Mouse (Mus musculus) small intestine, adult 2 months (tissue): ENCODE results near the gene Capn9. TPM values are rescaled to one million over a fixed set of nuclear protein-coding genes. Genes with fewer than 3 reads are reported as not detected.
A peak's percentile ranks its signal among the peaks of the same experiment; 100 is the strongest.

Source experiments
- H3K27ac ChIP-seq: fragments of 200-500 bp; 2 replicates; pipeline ENCODE4 v1.5.1; 2012; ENCODE audit warnings: low read depth, low read length, control low read depth, inconsistent platforms; ENCODE audit not compliant: insufficient read depth
- H3K27me3 ChIP-seq: fragments of 200-500 bp; 2 replicates; pipeline ENCODE4 v1.6.1; 2012; ENCODE audit warnings: mild to moderate bottlenecking, moderate library complexity, low read length, inconsistent platforms; ENCODE audit not compliant: control insufficient read depth, insufficient read depth
- H3K36me3 ChIP-seq: fragments of 200-500 bp; 2 replicates; pipeline ENCODE4 v1.6.1; 2012; ENCODE audit warnings: mild to moderate bottlenecking, low read length, control low read depth, inconsistent platforms; ENCODE audit not compliant: control insufficient read depth, insufficient read depth
- H3K4me1 ChIP-seq: fragments of 200-500 bp; 2 replicates; pipeline ENCODE4 v1.6.1; 2012; ENCODE audit warnings: low read length, inconsistent platforms, mixed read lengths; ENCODE audit not compliant: control insufficient read depth, insufficient read depth, insufficient read length
- H3K4me3 ChIP-seq: fragments of 200-500 bp; 2 replicates; pipeline ENCODE4 v1.5.1; 2012; ENCODE audit warnings: low read depth, mild to moderate bottlenecking, control low read depth, inconsistent platforms, low read length, moderate library complexity
- CTCF ChIP-seq: fragments of 200-500 bp; IDR thresholded peaks from 2 replicates; pipeline ENCODE4 v1.5.1; 2012; ENCODE audit warnings: low read depth, mild to moderate bottlenecking, control low read depth, inconsistent platforms, low read length, moderate library complexity, mixed read lengths; ENCODE audit not compliant: insufficient replicate concordance, insufficient read length; ENCODE audit errors: extremely low read depth
- POLR2A ChIP-seq: fragments of 200-500 bp; IDR thresholded peaks from 2 replicates; pipeline ENCODE4 v1.6.1; 2012; ENCODE audit warnings: low read depth, mild to moderate bottlenecking, control low read depth, inconsistent platforms, low read length, moderate library complexity
- WGBS: fragments of 180-500 bp; shearing (Covaris S2); methylation state at CpG from one replicate; pipeline ENCODE4 v1.1.7; 2018; 5-methylcytosine and 5-hydroxymethylcytosine counted together
- polyA plus RNA-seq: library from polyadenylated mRNA; depleted of rRNA; stranded (reverse); fragments of >200 nt; gene quantifications from 2 replicates; pipeline ENCODE4 v1.2.3, GENCODE M21; 2012

The Capn9 gene
- polyA plus RNA-seq, 1 experiment: 11.4 TPM

DNA sequence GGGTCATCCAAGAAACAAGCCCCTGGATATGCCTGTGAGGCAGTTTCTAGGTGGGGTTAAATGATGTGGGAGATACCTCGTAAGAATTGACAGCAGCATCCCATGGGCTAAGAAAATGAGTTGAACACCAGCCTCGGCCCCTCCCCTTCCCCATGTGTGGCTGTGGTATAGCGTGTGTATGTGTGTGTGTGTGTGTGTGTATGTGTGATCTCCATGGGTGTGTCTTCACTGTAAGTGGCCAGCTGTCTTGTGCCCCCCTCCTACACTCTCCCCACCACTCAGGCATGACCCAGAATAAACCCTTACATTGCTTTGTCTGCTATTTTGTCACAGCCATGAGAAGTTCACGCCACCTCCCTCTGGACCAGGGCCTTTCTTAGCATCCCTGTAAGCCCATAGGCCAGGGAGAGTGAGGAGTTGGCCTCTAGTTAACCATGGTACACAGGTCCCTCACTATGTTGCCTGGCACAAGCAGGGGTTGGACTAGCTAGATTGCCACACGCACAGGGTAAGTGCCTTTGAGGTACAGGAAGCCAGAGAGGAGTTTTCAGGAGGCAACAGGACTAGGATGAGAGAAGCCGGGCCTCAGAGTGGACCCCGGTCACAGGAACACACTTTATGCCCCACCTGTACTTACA, 20.7 kb upstream of the Capn9 start:
- no peak overlapping the region for H3K4me3 ChIP-seq
- 89% methylated on average over 7 of the region's 7 CpGs for WGBS
- peaks cover 24% of the 10 kb centered on the region for H3K36me3 ChIP-seq
- no peaks in the 10 kb centered on the region for H3K27me3 ChIP-seq
- no peak overlapping the region for H3K27ac ChIP-seq
- TF ChIP-seq POLR2A: no peak
- no peak for TF ChIP-seq CTCF
- H3K4me1 ChIP-seq: no peaks in the 10 kb centered on the region

GRCm38 (mm10) chr8:124556164-124556563, 19.7 kb upstream of the Capn9 start:
- Histone ChIP-seq H3K4me1 (no peaks in the 10 kb centered on the region), H3K4me3 (no peak overlapping the region), H3K36me3 (peaks cover 15% of the 10 kb centered on the region), H3K27ac (no peak overlapping the region), H3K27me3 (no peaks in the 10 kb centered on the region)
- WGBS: 75% methylated on average over 7 of the region's 7 CpGs
- TF ChIP-seq CTCF: no peak
- no peak for TF ChIP-seq POLR2A

- H3K36me3 ChIP-seq: peaks cover 10% of the 10 kb centered on the region
- no peaks in the 10 kb centered on the region for H3K4me1 ChIP-seq
- H3K27me3 ChIP-seq: no peaks in the 10 kb centered on the region
- no peak overlapping the region for H3K4me3 ChIP-seq
- TF ChIP-seq CTCF: no peak
- no peak for TF ChIP-seq POLR2A
- 84% methylated on average over 13 of the region's 13 CpGs for WGBS
- no peak overlapping the region for H3K27ac ChIP-seq
Measured at GRCm38 (mm10) chr8:124556658-124557057, 19.3 kb upstream of the Capn9 start.

- H3K4me1 ChIP-seq: no peaks in the 10 kb centered on the region
- WGBS: 62% methylated on average over 5 of the region's 5 CpGs
- peaks cover 2% of the 10 kb centered on the region for H3K36me3 ChIP-seq
- H3K27ac ChIP-seq: no peak overlapping the region
- H3K4me3 ChIP-seq: 0 out of 2 replicates have a peak overlapping the region, but pooled peaks have one; percentile 0
- no peaks in the 10 kb centered on the region for H3K27me3 ChIP-seq
- TF ChIP-seq CTCF: no peak
- TF ChIP-seq POLR2A: no peak
Measured at GRCm38 (mm10) chr8:124557476-124557875, 18.4 kb upstream of the Capn9 start.

- H3K4me3 ChIP-seq: no peak overlapping the region
- no peaks in the 10 kb centered on the region for H3K27me3 ChIP-seq
- H3K27ac ChIP-seq: no peak overlapping the region
- 51% methylated on average over 6 of the region's 6 CpGs for WGBS
- TF ChIP-seq CTCF: no peak
- no peak for TF ChIP-seq POLR2A
- H3K4me1 ChIP-seq: peaks cover 12% of the 10 kb centered on the region; the same call in 1 of the 2 replicates
- no peaks in the 10 kb centered on the region for H3K36me3 ChIP-seq
Measured at GRCm38 (mm10) chr8:124567126-124567525, 8.8 kb upstream of the Capn9 start.

DNA sequence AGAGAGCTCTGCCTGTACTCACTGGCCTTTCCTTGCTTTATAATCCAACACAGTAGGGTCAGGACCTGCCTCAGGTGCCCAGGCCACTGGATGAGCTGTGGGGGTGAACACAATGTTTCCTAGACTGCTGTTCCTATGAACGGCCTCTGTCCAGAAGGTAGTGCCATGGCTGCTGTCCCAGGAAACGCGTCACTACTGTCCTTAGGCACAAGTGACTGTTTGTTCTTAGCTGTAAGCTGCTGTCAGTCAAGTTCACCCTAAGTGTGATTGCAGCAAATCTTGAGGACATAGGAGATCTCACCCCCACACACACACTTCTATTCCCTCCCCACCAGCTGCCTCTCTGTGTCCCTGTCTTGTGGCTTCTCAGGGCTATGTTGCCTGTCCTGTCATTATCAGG, 8.3 kb upstream of the Capn9 start:
- no peaks in the 10 kb centered on the region for H3K36me3 ChIP-seq
- H3K27ac ChIP-seq: no peak overlapping the region
- TF ChIP-seq POLR2A: no peak
- TF ChIP-seq CTCF: no peak
- no peak overlapping the region for H3K4me3 ChIP-seq
- peaks cover 14% of the 10 kb centered on the region; the same call in 1 of the 2 replicates for H3K4me1 ChIP-seq
- H3K27me3 ChIP-seq: no peaks in the 10 kb centered on the region
- WGBS: 65% methylated on average over 3 of the region's 3 CpGs

DNA sequence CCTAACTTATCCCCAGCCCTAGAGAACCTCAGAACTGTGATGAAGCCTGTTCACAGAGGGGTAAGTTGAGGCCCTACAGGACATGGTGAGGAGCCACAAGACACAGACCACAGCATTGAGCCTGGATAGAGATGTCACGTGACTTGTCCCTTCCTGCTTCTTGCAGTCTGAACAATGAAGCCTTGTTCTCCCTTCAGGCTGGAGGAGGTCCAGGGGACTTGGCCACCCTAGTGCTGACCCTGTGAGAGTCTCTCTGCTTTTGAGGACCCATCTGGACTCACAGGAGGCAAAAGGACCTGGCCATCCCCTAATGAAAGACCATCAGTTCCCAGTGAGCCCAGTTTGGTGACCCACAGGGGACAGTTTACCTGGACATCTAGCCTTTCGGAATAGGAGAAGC, 6.8 kb upstream of the Capn9 start:
- TF ChIP-seq CTCF: no peak
- TF ChIP-seq POLR2A: no peak
- Histone ChIP-seq H3K4me1 (peaks cover 20% of the 10 kb centered on the region), H3K27ac (peak overlapping the region; percentile 25; the same call in 1 of the 2 replicates), H3K36me3 (no peaks in the 10 kb centered on the region), H3K4me3 (0 out of 2 replicates have a peak overlapping the region, but pooled peaks have one; percentile 5), H3K27me3 (no peaks in the 10 kb centered on the region)
- 52% methylated on average over 2 of the region's 2 CpGs for WGBS

DNA sequence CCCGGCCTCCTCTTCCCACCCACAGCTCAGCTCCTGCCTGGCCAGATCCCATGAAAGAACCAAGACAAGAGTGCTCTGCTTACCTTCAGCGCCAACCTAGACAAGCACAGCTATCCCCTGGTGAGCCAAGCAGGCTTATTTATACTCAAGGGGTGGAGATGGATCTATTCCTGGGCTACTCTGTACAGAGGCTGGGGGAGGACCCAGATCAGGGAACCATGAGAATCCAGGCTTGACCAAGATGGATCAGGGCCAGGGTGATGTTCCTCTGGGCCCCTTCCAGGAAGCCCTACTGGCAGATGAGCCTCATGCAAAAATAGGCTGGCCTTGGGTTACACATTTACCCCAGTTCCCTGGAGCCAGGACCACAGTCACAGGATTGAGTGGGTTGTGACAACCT, 6.3 kb upstream of the Capn9 start, which contains the start of gene Agt:
Gene Agt, minus strand, starts transcription at position 114 of the 400 bp plus-strand sequence.
- peak within 1 kb of the TSS; percentile 25; the same call in 1 of the 2 replicates for H3K27ac ChIP-seq
- 0 out of 2 replicates have a peak within 1 kb of the TSS, but pooled peaks have one; percentile 5 for H3K4me3 ChIP-seq
- no peak for TF ChIP-seq POLR2A
- TF ChIP-seq CTCF: no peak
- no peaks in the 10 kb centered on the region for H3K36me3 ChIP-seq
- peaks cover 20% of the 10 kb centered on the region for H3K4me1 ChIP-seq
- WGBS: 69% methylated on average over 2 of the region's 2 CpGs
- no peaks in the 10 kb centered on the region; the same call in 1 of the 2 replicates for H3K27me3 ChIP-seq
